In genomic region chr14:111822047-111822730, GRCm38 (mm10) we compare ENCODE assay signal across 19 mouse cellular contexts.
DNase-seq lines count a peak whose midpoint lies in the region; ATAC-seq and TF ChIP-seq lines count a peak whose summit lies in the region.
"Had no signal": no experiment of that assay in that cellular context is flagged by ENCODE, and none has a peak within 500 bp of the region (broad histone marks: within the 10 kb centered on the region; RNA-seq: fewer than 3 reads in every experiment).

No protein-coding gene starts in this region.

- no peak overlapping the region for H3K27ac ChIP-seq in forebrain, postnatal 0 days (ENCODE audit: low read depth, low read length)
- H3K27ac ChIP-seq in forebrain, embryonic 10.5 days, result no peak overlapping the region
- no peak overlapping the region for H3K27ac ChIP-seq in embryonic facial prominence, embryonic 10.5 days (replicated peaks)
- H3K27ac ChIP-seq: embryonic facial prominence, embryonic 15.5 days; heart, embryonic 10.5 days; hindbrain, embryonic 10.5 days; hindbrain, embryonic 15.5 days had no signal

- H3K9ac ChIP-seq in forebrain, postnatal 0 days, result no peak overlapping the region
- H3K9ac ChIP-seq: embryonic facial prominence, embryonic 15.5 days; hindbrain, embryonic 15.5 days had no signal

- no peaks in the 10 kb centered on the region for H3K27me3 ChIP-seq in forebrain, postnatal 0 days (ENCODE audit: insufficient read depth, low read length)
- no peaks in the 10 kb centered on the region for H3K27me3 ChIP-seq in forebrain, embryonic 10.5 days (ENCODE audit: poor library complexity, severe bottlenecking)
- no peaks in the 10 kb centered on the region for H3K27me3 ChIP-seq in embryonic facial prominence, embryonic 10.5 days (replicated peaks; ENCODE audit: low read depth, poor library complexity, severe bottlenecking)
- H3K27me3 ChIP-seq: embryonic facial prominence, embryonic 15.5 days; hindbrain, embryonic 15.5 days had no signal

- no peak overlapping the region for H3K4me2 ChIP-seq in forebrain, postnatal 0 days (ENCODE audit: low read depth)
- H3K4me2 ChIP-seq: embryonic facial prominence, embryonic 15.5 days; hindbrain, embryonic 15.5 days had no signal

- H3K36me3 ChIP-seq in forebrain, postnatal 0 days (ENCODE audit: insufficient read depth), result no peaks in the 10 kb centered on the region
- H3K36me3 ChIP-seq in forebrain, embryonic 10.5 days (replicated peaks), result no peaks in the 10 kb centered on the region
- no peaks in the 10 kb centered on the region for H3K36me3 ChIP-seq in embryonic facial prominence, embryonic 10.5 days (replicated peaks)
- H3K36me3 ChIP-seq: embryonic facial prominence, embryonic 15.5 days; heart, embryonic 10.5 days; hindbrain, embryonic 10.5 days; hindbrain, embryonic 15.5 days had no signal

- ATAC-seq in forebrain, postnatal 0 days, result peak; percentile 55
- ATAC-seq: intestine, embryonic 16.5 days had no signal

- no peak overlapping the region for H3K4me3 ChIP-seq in forebrain, postnatal 0 days (ENCODE audit: low read depth, low read length)
- no peak overlapping the region for H3K4me3 ChIP-seq in forebrain, embryonic 10.5 days
- no peak overlapping the region for H3K4me3 ChIP-seq in embryonic facial prominence, embryonic 10.5 days
- H3K4me3 ChIP-seq: embryonic facial prominence, embryonic 15.5 days; erythroblast, embryonic 14.5 days; heart, embryonic 10.5 days; hindbrain, embryonic 10.5 days; hindbrain, embryonic 15.5 days had no signal

- WGBS in forebrain, postnatal 0 days, result 45% methylated on average over 2 of the region's 2 CpGs
- WGBS in forebrain, embryonic 10.5 days, result 91% methylated on average over 2 of the region's 2 CpGs
- WGBS in embryonic facial prominence, embryonic 10.5 days, result 82% methylated on average over 2 of the region's 2 CpGs

- DNase-seq in forebrain, postnatal 0 days, result peak; percentile 51
- no peak for DNase-seq in forebrain, embryonic 10.5 days (ENCODE audit: extremely low spot score, low spot score)
- peak; percentile 13 for DNase-seq in right cerebral cortex, adult 18-20 months
- no peak for DNase-seq in right cerebral cortex, postnatal 25 days
- peak; percentile 32 for DNase-seq in brain, embryonic 18.5 days (ENCODE audit: low read depth, low spot score)
- no peak for DNase-seq in embryonic facial prominence, embryonic 10.5 days (ENCODE audit: low spot score)
- DNase-seq: adrenal gland, adult 8-10 months; adrenal gland, postnatal 36 days; cerebellum, adult 18-20 months; cerebellum, adult 9-11 months; gastrocnemius, postnatal 10 days; heart, adult 18-20 months; kidney, adult 2 months had no signal

- no peak for TF ChIP-seq CTCF in forebrain, postnatal 0 days (IDR thresholded peaks at IDR 0.05; ENCODE audit: low read depth)

- H3K4me1 ChIP-seq in forebrain, postnatal 0 days (ENCODE audit: insufficient read depth), result no peaks in the 10 kb centered on the region
- H3K4me1 ChIP-seq in forebrain, embryonic 10.5 days, result no peaks in the 10 kb centered on the region
- no peaks in the 10 kb centered on the region for H3K4me1 ChIP-seq in embryonic facial prominence, embryonic 10.5 days
- H3K4me1 ChIP-seq: embryonic facial prominence, embryonic 15.5 days; heart, embryonic 10.5 days; hindbrain, embryonic 10.5 days; hindbrain, embryonic 15.5 days had no signal

- H3K9me3 ChIP-seq in forebrain, postnatal 0 days (ENCODE audit: low read length), result no peaks in the 10 kb centered on the region
- no peaks in the 10 kb centered on the region for H3K9me3 ChIP-seq in forebrain, embryonic 10.5 days
- no peaks in the 10 kb centered on the region for H3K9me3 ChIP-seq in embryonic facial prominence, embryonic 10.5 days
- H3K9me3 ChIP-seq: embryonic facial prominence, embryonic 15.5 days; heart, embryonic 10.5 days; hindbrain, embryonic 10.5 days; hindbrain, embryonic 15.5 days had no signal

Comparison
In these comparisons a context has a peak if more than half of its experiments do, and no peak if none do; other contexts are left out.
1. DNase-seq: peak in forebrain, postnatal 0 days (single experiment), right cerebral cortex, adult 18-20 months (single experiment) and brain, embryonic 18.5 days (single experiment); none in forebrain, embryonic 10.5 days (single experiment), right cerebral cortex, postnatal 25 days (single experiment) and embryonic facial prominence, embryonic 10.5 days (single experiment).